36 mouse cellular contexts compared by ENCODE assay signal in genomic region chr9:44715705-44716362, GRCm38 (mm10). TPM values are rescaled to one million over a fixed set of nuclear protein-coding genes. Genes with fewer than 3 reads are reported as not detected.
"Had no signal": no experiment of that assay in that cellular context is flagged by ENCODE, and none has a peak within 500 bp of the region (broad histone marks: within the 10 kb centered on the region; RNA-seq: fewer than 3 reads in every experiment).

No protein-coding gene starts in this region.

- DNase-seq: gastrocnemius, postnatal 10 days; gastrocnemius, postnatal 25 days; heart, postnatal 10 days; heart, postnatal 4 days; kidney, adult 11 months; kidney, adult 2 months; kidney, adult 9 months; kidney, postnatal 14 days; kidney, postnatal 36 days; layer of hippocampus, adult 9-11 months; layer of hippocampus, postnatal 36 days had no signal

- H3K4me3 ChIP-seq: gastrocnemius, adult 2 months; heart, adult 2 months; hindbrain, embryonic 10.5 days; hindbrain, embryonic 12.5 days; kidney, embryonic 15.5 days; limb, embryonic 13.5 days; limb, embryonic 15.5 days; liver, embryonic 12.5 days had no signal

- H3K9ac ChIP-seq: hindbrain, embryonic 12.5 days; hindbrain, embryonic 14.5 days; kidney, embryonic 15.5 days; limb, embryonic 13.5 days; limb, embryonic 15.5 days; liver, embryonic 12.5 days; liver, embryonic 14.5 days had no signal

- H3K27me3 ChIP-seq: hindbrain, embryonic 12.5 days; kidney, embryonic 15.5 days; limb, embryonic 13.5 days; limb, embryonic 15.5 days had no signal

- H3K27ac ChIP-seq: gastrocnemius, adult 2 months; heart, adult 2 months; hindbrain, embryonic 10.5 days; hindbrain, embryonic 12.5 days; hindbrain, embryonic 14.5 days; kidney, embryonic 15.5 days; kidney, postnatal 0 days; limb, embryonic 13.5 days; limb, embryonic 15.5 days; liver, embryonic 12.5 days; liver, embryonic 14.5 days had no signal

- H3K9me3 ChIP-seq: hindbrain, embryonic 10.5 days; hindbrain, embryonic 12.5 days; kidney, embryonic 15.5 days; limb, embryonic 13.5 days; limb, embryonic 15.5 days; liver, embryonic 12.5 days had no signal

RNA-seq across cellular contexts. Expression of gene Treh, which starts 42.8 kb away (rescaled TPM):
- total RNA-seq: gastrocnemius, adult 2 months; gastrocnemius, postnatal 10 days; gastrocnemius, postnatal 25 days; gastrocnemius, postnatal 4 days; granulocyte monocyte progenitor cell, adult 5-6 weeks; heart, adult 2 months; heart, postnatal 10 days; heart, postnatal 25 days; heart, postnatal 4 days; layer of hippocampus, adult 8-10 months; layer of hippocampus, postnatal 14 days; layer of hippocampus, postnatal 36 days; left cerebral cortex, adult 18-20 months; left cerebral cortex, postnatal 10 days; left cerebral cortex, postnatal 4 days had no signal
- polyA plus RNA-seq: heart, adult 2 months; heart, embryonic 11.5 days; heart, embryonic 14.5 days; hindbrain, embryonic 10.5 days; hindbrain, embryonic 12.5 days; hindbrain, embryonic 14.5 days; hindbrain, embryonic 16.5 days; intestine, embryonic 14.5 days; limb, embryonic 11.5 days; limb, embryonic 13.5 days; limb, embryonic 15.5 days; liver, embryonic 12.5 days; liver, embryonic 14.5 days; liver, embryonic 16.5 days had no signal
